Mouse (Mus musculus): ENCODE data around the gene Tnnt1. TPM values are rescaled to one million over a fixed set of nuclear protein-coding genes. Genes with fewer than 3 reads are reported as not detected.

Gene Tnnt1
- polyA plus RNA-seq (2012; ENCODE audit: insufficient read depth, insufficient read length, low replicate concordance, missing spikeins) = not detected in 2 replicates

DNA sequence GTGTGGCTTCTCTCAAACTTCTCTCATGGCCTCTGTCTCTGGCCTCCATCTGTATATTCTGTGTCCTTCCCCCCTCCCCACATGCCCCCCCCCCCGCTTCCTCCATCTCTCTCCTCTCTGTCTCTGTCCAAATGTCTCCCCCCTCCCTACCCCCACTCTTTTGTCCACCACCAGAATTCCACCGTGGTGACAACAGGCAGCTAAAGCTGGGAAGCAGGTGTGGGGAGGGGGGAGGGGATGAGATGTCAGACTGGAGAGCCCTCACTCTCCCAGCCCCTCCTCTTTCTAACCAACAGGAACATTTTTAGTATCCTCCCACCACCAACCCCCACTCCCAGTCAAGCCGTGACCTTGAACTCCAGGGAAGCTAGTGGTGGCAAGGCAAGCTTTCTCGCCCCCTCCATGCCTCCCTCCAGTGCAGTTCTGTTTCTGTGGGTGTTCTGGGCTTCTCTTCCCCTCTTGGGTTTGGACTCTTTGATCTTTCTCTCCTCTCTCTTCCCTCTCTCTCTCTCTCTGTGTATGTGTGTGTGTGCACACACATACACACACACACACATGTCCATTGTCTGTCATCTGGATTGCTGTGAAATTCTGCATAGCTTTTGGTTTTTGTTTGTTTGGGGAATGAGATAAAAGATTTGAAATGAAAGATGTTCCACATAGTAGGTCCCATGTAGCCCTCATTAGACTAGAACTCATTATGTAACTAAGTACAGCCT, at the start of gene Tnnt1:
TSS of gene Tnnt1 (minus strand) at position 51 of the 719 bp plus-strand sequence.
- Histone ChIP-seq H3K4me1 (ENCODE audit: control insufficient read depth, insufficient read depth, low read length) (peaks cover 17% of the 10 kb centered on the region), H3K27ac (ENCODE audit: insufficient read depth, low read depth, low read length) (no peak within 1 kb of the TSS), H3K4me3 (ENCODE audit: insufficient read depth, low read depth, low read length) (no peak within 1 kb of the TSS)
- 39% methylated on average over 4 of the region's 4 CpGs for WGBS
- TF ChIP-seq CTCF (IDR thresholded peaks at IDR 0.05; ENCODE audit: insufficient read depth, low read depth, low read length) (no peak), POLR2A (IDR thresholded peaks at IDR 0.05; ENCODE audit: insufficient read depth, low read depth, low read length) (no peak)

DNA sequence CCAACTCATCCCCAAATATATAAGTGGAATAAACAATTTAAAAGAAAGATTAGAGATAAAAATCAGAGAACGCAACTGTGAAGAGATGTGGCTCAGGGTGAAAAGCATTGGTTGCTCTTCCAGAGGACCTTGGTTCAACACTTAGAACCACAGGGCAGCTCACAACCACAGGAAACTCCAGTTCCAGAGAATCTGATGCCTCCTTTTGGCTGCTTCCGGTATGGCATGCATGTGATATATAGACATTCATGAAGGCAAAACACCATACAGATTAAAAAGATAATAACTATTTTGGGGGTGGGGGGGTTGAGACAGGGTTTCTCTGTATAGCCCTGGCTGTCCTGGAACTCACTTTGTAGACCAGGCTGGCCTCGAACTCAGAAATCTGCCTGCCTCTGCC, 46.5 kb upstream of the Tnnt1 start:
- Histone ChIP-seq H3K27ac (ENCODE audit: insufficient read depth, low read depth, low read length) (no peak overlapping the region), H3K4me1 (ENCODE audit: control insufficient read depth, insufficient read depth, low read length) (no peaks in the 10 kb centered on the region), H3K4me3 (ENCODE audit: insufficient read depth, low read depth, low read length) (no peak overlapping the region)
- TF ChIP-seq CTCF (IDR thresholded peaks at IDR 0.05; ENCODE audit: insufficient read depth, low read depth, low read length) = no peak
- TF ChIP-seq POLR2A (IDR thresholded peaks at IDR 0.05; ENCODE audit: insufficient read depth, low read depth, low read length) = no peak
- WGBS = 92% methylated on average over 3 of the region's 3 CpGs

DNA sequence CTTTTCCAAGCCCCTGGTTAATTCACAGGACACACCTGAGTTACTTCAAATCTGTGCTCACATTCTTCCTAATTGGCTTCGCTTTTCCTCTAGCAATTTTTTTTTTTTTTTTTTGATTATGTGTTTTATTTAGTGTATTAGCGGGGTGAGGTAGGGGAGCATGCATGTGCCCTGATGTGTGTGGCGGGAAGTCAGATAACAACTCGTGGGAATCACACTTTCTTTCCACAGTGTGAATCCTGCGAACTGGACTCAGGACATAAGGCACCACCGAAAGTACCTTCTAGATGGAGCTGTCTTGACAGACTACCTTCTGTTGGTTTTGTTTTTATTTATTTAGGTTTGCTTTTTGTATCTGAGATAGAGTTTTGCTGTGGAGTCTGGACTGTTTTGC, 41.0 kb upstream of the Tnnt1 start:
- no peak overlapping the region for H3K4me3 ChIP-seq (ENCODE audit: insufficient read depth, low read depth, low read length)

DNA sequence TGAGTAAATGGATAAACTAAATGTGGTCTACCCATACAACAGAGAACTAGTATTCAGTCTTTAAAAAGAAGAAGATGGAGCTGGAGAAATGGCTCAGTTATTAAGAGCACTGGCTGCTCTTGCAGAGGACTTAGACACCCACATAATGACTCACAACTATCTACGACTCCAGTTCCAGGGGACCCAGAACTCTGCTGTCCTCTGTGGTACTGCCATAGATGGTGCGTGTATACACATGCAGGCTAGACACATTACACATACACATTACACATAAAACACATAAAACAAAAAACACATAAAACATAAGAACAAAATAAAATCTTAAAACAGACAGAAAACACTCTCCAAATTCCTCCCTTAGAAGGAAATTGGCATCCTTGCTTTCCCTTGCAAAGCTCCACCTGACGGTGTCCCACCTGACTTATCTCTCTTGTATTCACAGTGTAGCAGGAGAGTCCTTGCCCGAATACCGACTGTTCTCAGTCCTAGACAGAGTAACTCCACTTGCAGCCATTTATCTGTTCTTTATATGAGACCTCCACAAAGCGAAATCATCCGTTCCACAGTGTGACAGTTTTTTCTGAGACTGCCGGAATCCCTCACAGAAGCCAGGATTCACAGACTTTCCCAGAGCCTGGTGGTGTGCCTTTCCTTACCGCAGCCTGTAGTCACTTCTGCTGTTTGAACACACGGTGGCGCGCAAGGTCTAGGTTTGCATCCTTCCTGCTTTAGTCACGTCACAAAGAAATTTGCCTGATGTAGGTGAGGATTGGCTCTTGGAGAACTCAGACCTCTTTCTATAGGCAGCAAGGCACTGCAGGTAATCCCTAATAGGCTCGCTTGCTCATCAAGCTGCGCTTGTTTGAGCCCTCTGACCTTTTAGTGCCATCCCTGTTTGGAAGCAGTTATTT, 40.3 kb upstream of the Tnnt1 start:
- TF ChIP-seq POLR2A (IDR thresholded peaks at IDR 0.05; ENCODE audit: insufficient read depth, low read depth, low read length) (no peak), CTCF (IDR thresholded peaks at IDR 0.05; ENCODE audit: insufficient read depth, low read depth, low read length) (peak; percentile 86)
- 13% methylated on average over 15 of the region's 15 CpGs for WGBS
- Histone ChIP-seq H3K4me3 (ENCODE audit: insufficient read depth, low read depth, low read length) (no peak overlapping the region), H3K4me1 (ENCODE audit: control insufficient read depth, insufficient read depth, low read length) (peaks cover 2% of the 10 kb centered on the region; the same call in 1 of the 2 replicates), H3K27ac (ENCODE audit: insufficient read depth, low read depth, low read length) (peak overlapping the region; percentile 65; the same call in 1 of the 2 replicates)

More for the DNA sequence above, 41.0 kb upstream of the Tnnt1 start:
- TF ChIP-seq POLR2A (IDR thresholded peaks at IDR 0.05; ENCODE audit: insufficient read depth, low read depth, low read length) = no peak
- no peak for TF ChIP-seq CTCF (IDR thresholded peaks at IDR 0.05; ENCODE audit: insufficient read depth, low read depth, low read length)
- peaks cover 2% of the 10 kb centered on the region; the same call in 1 of the 2 replicates for H3K4me1 ChIP-seq (ENCODE audit: control insufficient read depth, insufficient read depth, low read length)
- WGBS = 57% methylated on average over 6 of the region's 6 CpGs
- no peak overlapping the region for H3K27ac ChIP-seq (ENCODE audit: insufficient read depth, low read depth, low read length)

DNA sequence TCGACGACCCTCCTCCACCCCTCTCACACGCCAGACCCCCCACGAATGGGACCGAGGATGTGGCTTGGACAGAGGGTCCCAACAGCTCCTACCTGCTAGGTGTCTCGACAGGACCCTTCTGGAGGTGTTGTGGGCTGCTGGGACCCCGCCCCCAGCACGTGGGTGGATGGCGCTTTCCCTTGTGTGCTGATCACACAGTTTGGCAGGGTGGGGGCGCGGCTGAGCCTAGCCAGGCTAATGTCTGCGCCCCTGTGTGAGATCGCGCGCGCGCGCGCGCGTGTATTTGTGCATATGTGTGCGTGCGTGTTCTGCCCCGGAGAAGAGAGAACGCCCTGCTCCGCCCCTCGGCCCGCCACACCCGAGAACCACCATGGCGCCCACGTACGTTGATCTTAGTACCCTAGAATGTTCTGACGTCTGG, 31.0 kb upstream of the Tnnt1 start, which contains the start of gene Syt5:
TSS of gene Syt5 (minus strand) at position 321 of the 421 bp plus-strand sequence.
- TF ChIP-seq CTCF (IDR thresholded peaks at IDR 0.05; ENCODE audit: insufficient read depth, low read depth, low read length) (no peak), POLR2A (IDR thresholded peaks at IDR 0.05; ENCODE audit: insufficient read depth, low read depth, low read length) (peak; percentile 35; the same call in 1 of the 2 replicates)
- Histone ChIP-seq H3K4me3 (ENCODE audit: insufficient read depth, low read depth, low read length) (peak within 1 kb of the TSS; percentile 58), H3K27ac (ENCODE audit: insufficient read depth, low read depth, low read length) (peak within 1 kb of the TSS; percentile 85), H3K4me1 (ENCODE audit: control insufficient read depth, insufficient read depth, low read length) (peaks cover 10% of the 10 kb centered on the region)
- WGBS = 5% methylated on average over 33 of the region's 33 CpGs

DNA sequence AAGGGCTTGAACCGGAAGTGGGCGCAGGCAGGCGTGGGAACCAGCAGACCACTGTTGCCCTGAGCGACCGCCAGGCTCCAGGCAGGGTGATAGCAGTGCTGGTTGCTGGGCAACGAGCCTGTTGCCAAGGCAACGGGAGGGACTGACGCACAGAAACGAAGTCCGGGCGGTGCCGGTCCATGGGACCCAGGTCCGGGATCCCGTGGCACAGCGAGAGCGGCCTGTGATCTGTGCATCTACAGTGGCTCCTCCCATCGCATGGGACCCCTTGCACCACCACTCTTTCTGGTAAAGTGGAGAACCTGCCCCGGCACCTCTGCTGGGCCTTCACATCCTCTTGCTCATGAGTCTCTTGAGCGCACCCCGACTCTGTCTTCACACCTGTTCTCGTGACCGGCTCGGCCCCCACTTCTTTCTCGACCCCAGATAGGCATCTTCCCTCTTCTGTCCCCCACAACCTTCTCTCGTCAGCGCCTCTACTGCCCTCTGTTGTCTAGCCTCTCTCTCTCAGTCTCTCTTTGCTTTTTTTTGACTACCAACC, 30.5 kb upstream of the Tnnt1 start:
- H3K27ac ChIP-seq (ENCODE audit: insufficient read depth, low read depth, low read length) = peak overlapping the region; percentile 85
- WGBS = 1% methylated on average over 26 of the region's 26 CpGs
- TF ChIP-seq CTCF (IDR thresholded peaks at IDR 0.05; ENCODE audit: insufficient read depth, low read depth, low read length) (no peak), POLR2A (IDR thresholded peaks at IDR 0.05; ENCODE audit: insufficient read depth, low read depth, low read length) (no peak; the same call in 1 of the 2 replicates)
- peaks cover 10% of the 10 kb centered on the region for H3K4me1 ChIP-seq (ENCODE audit: control insufficient read depth, insufficient read depth, low read length)
- peak overlapping the region; percentile 58 for H3K4me3 ChIP-seq (ENCODE audit: insufficient read depth, low read depth, low read length)

DNA sequence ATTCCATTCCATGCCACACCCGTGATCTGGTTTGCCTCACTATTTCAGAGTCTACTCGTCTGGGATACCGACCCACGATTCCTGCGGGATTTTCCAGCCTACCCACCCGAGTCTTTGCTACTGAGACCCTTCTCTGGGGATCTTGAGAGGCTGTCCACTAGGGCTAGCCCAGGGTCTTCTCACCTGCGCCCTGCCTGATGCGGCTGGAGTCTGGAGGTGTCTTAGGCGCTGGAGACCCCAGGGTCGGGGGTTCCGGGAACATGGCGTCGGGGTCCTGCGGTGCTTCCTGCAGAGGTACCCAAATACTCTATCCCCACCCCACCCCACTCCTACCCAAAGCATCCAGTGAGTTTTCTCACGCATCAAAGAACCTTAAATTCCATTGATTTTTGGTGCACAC, 29.9 kb upstream of the Tnnt1 start:
- H3K4me1 ChIP-seq (ENCODE audit: control insufficient read depth, insufficient read depth, low read length) = peaks cover 10% of the 10 kb centered on the region
- peak overlapping the region; percentile 58 for H3K4me3 ChIP-seq (ENCODE audit: insufficient read depth, low read depth, low read length)
- TF ChIP-seq POLR2A (IDR thresholded peaks at IDR 0.05; ENCODE audit: insufficient read depth, low read depth, low read length) (no peak), CTCF (IDR thresholded peaks at IDR 0.05; ENCODE audit: insufficient read depth, low read depth, low read length) (no peak)
- peak overlapping the region; percentile 85 for H3K27ac ChIP-seq (ENCODE audit: insufficient read depth, low read depth, low read length)
- 51% methylated on average over 15 of the region's 15 CpGs for WGBS

DNA sequence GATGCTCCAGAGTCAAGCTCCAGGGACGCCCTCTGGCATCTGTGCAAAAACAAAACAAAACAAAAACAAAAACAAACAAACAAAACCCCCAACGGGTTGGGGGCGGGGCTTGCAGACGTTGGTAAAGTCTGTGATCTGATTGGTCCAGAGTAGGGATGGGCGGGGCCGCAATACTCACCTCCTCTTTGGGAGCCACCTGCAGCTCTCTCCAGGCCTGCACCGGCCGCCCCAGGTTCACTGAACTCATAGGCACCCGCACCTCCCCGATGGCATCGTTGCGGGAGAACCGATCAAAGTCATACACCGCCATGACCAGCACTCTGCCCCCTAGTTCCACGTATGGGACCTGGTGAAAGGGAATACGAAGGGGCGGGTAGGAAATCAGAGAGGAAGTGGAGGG, 25.8 kb upstream of the Tnnt1 start:
- TF ChIP-seq POLR2A (IDR thresholded peaks at IDR 0.05; ENCODE audit: insufficient read depth, low read depth, low read length) (no peak), CTCF (IDR thresholded peaks at IDR 0.05; ENCODE audit: insufficient read depth, low read depth, low read length) (no peak)
- H3K4me3 ChIP-seq (ENCODE audit: insufficient read depth, low read depth, low read length) = no peak overlapping the region
- 51% methylated on average over 17 of the region's 17 CpGs for WGBS
- H3K4me1 ChIP-seq (ENCODE audit: control insufficient read depth, insufficient read depth, low read length) = peaks cover 5% of the 10 kb centered on the region
- H3K27ac ChIP-seq (ENCODE audit: insufficient read depth, low read depth, low read length) = no peak overlapping the region

Measured in olfactory bulb, adult 2 months (tissue).